ENCODE assay signal across 24 mouse cellular contexts in the genomic region with DNA sequence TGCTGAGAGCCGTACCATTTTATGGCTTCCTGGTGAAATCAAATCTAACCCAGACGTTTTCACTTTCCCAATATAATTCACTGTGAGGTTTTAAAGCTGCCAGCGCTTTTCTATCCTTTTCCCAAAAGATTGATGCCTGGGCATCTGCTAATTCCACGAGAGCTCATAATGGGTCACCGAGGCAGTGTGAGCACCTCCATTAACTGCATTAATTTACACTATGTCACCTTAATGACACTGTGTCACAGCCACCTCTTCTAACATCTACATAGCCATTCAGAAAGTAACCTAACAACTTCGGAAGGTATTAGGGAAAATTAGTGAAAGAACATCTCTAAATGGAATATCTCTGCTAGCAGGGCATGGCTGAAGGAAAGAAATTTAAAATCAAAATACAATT.
A peak's percentile ranks its signal among the peaks of the same experiment; 100 is the strongest.
DNase-seq lines count a peak whose midpoint lies in the region; ATAC-seq lines count a peak whose summit lies in the region.
"Had no signal": no experiment of that assay in that cellular context is flagged by ENCODE, and none has a peak within 500 bp of the region (broad histone marks: within the 10 kb centered on the region; RNA-seq: fewer than 3 reads in every experiment).

No protein-coding gene starts in this region.

- H3K36me3 ChIP-seq in hindbrain, embryonic 12.5 days, result no peaks in the 10 kb centered on the region
- no peaks in the 10 kb centered on the region for H3K36me3 ChIP-seq in hindbrain, embryonic 11.5 days (ENCODE audit: control insufficient read depth, insufficient read depth, low read length)
- no peaks in the 10 kb centered on the region for H3K36me3 ChIP-seq in midbrain, embryonic 14.5 days (ENCODE audit: control insufficient read depth, insufficient read depth, low read length)
- H3K36me3 ChIP-seq in midbrain, embryonic 10.5 days, result peaks cover 2% of the 10 kb centered on the region; the same call in 1 of the 2 replicates
- H3K36me3 ChIP-seq in limb, embryonic 15.5 days, result no peaks in the 10 kb centered on the region
- H3K36me3 ChIP-seq: forebrain, embryonic 10.5 days; heart, embryonic 15.5 days had no signal

- WGBS in hindbrain, embryonic 12.5 days, result 41% methylated on average over 6 of the region's 6 CpGs
- WGBS in hindbrain, embryonic 11.5 days, result 43% methylated on average over 6 of the region's 6 CpGs
- 51% methylated on average over 6 of the region's 6 CpGs for WGBS in midbrain, embryonic 14.5 days
- 83% methylated on average over 6 of the region's 6 CpGs for WGBS in midbrain, embryonic 10.5 days
- WGBS in limb, embryonic 15.5 days, result 24% methylated on average over 6 of the region's 6 CpGs

- no peak for ATAC-seq in hindbrain, embryonic 12.5 days (ENCODE audit: low FRiP score)
- ATAC-seq in hindbrain, embryonic 11.5 days (ENCODE audit: low FRiP score), result no peak
- ATAC-seq in midbrain, embryonic 14.5 days (ENCODE audit: low FRiP score, low TSS enrichment), result no peak
- ATAC-seq in limb, embryonic 15.5 days (ENCODE audit: insufficient number of reproducible peaks, low FRiP score, low TSS enrichment, low read depth), result no peak
- ATAC-seq: intestine, embryonic 16.5 days had no signal

- H3K9me3 ChIP-seq in hindbrain, embryonic 12.5 days (replicated peaks), result no peaks in the 10 kb centered on the region
- no peaks in the 10 kb centered on the region for H3K9me3 ChIP-seq in hindbrain, embryonic 11.5 days (ENCODE audit: control insufficient read depth, low read length)
- no peaks in the 10 kb centered on the region for H3K9me3 ChIP-seq in midbrain, embryonic 14.5 days (ENCODE audit: control insufficient read depth, low read length)
- no peaks in the 10 kb centered on the region for H3K9me3 ChIP-seq in midbrain, embryonic 10.5 days (replicated peaks)
- no peaks in the 10 kb centered on the region for H3K9me3 ChIP-seq in limb, embryonic 15.5 days
- H3K9me3 ChIP-seq: forebrain, embryonic 10.5 days; heart, embryonic 15.5 days; megakaryocyte, embryonic 14.5 days had no signal

- no peak overlapping the region for H3K9ac ChIP-seq in hindbrain, embryonic 12.5 days
- H3K9ac ChIP-seq in hindbrain, embryonic 11.5 days (ENCODE audit: low read depth, low read length), result no peak overlapping the region
- H3K9ac ChIP-seq in midbrain, embryonic 14.5 days (replicated peaks; ENCODE audit: low read length), result no peak overlapping the region
- no peak overlapping the region for H3K9ac ChIP-seq in limb, embryonic 15.5 days
- H3K9ac ChIP-seq: heart, embryonic 15.5 days had no signal

- DNase-seq in hindbrain, embryonic 11.5 days (ENCODE audit: low spot score), result no peak
- DNase-seq in midbrain, embryonic 14.5 days, result no peak
- no peak for DNase-seq in midbrain, embryonic 10.5 days (ENCODE audit: low spot score)
- DNase-seq in retina, embryonic 14.5 days (ENCODE audit: low spot score), result peak; percentile 75
- no peak for DNase-seq in adrenal gland, adult (ENCODE audit: inconsistent age in 2 of 2, low spot score in 1 of 2)
- no peak for DNase-seq in urinary bladder, postnatal 10 days (ENCODE audit: low spot score)
- DNase-seq: adrenal gland, postnatal 36 days; B cell, adult 2 months; heart, adult 18-20 months; heart, postnatal 4 days; kidney, postnatal 4 days; lung, adult 18-20 months; lung, postnatal 14 days; right cerebral cortex, postnatal 14 days; spleen, adult 18-20 months; thymus, postnatal 36 days had no signal

- no peak overlapping the region for H3K4me3 ChIP-seq in hindbrain, embryonic 12.5 days
- no peak overlapping the region for H3K4me3 ChIP-seq in hindbrain, embryonic 11.5 days (ENCODE audit: low read depth, low read length)
- H3K4me3 ChIP-seq in midbrain, embryonic 14.5 days (replicated peaks; ENCODE audit: low read depth, low read length), result no peak overlapping the region
- H3K4me3 ChIP-seq in midbrain, embryonic 10.5 days, result no peak overlapping the region
- no peak overlapping the region for H3K4me3 ChIP-seq in limb, embryonic 15.5 days
- H3K4me3 ChIP-seq: forebrain, embryonic 10.5 days; heart, embryonic 15.5 days; megakaryocyte, embryonic 14.5 days; myocyte had no signal

- no peaks in the 10 kb centered on the region for H3K27me3 ChIP-seq in hindbrain, embryonic 12.5 days
- H3K27me3 ChIP-seq in hindbrain, embryonic 11.5 days (ENCODE audit: control insufficient read depth, insufficient read depth, low read length), result no peaks in the 10 kb centered on the region
- H3K27me3 ChIP-seq in midbrain, embryonic 14.5 days (ENCODE audit: control insufficient read depth, insufficient read depth, low read length), result no peaks in the 10 kb centered on the region
- no peaks in the 10 kb centered on the region for H3K27me3 ChIP-seq in midbrain, embryonic 10.5 days (ENCODE audit: low read depth, poor library complexity, severe bottlenecking)
- H3K27me3 ChIP-seq in limb, embryonic 15.5 days, result no peaks in the 10 kb centered on the region
- H3K27me3 ChIP-seq: heart, embryonic 15.5 days had no signal

- H3K27ac ChIP-seq in hindbrain, embryonic 12.5 days, result peak overlapping the region; percentile 72; the same call in 1 of the 2 replicates
- H3K27ac ChIP-seq in hindbrain, embryonic 11.5 days (ENCODE audit: low read depth, low read length), result no peak overlapping the region
- H3K27ac ChIP-seq in midbrain, embryonic 14.5 days (replicated peaks; ENCODE audit: low read depth, low read length), result peak overlapping the region; percentile 78
- H3K27ac ChIP-seq in midbrain, embryonic 10.5 days (replicated peaks), result no peak overlapping the region
- peak overlapping the region; percentile 33; the same call in 1 of the 2 replicates for H3K27ac ChIP-seq in limb, embryonic 15.5 days
- H3K27ac ChIP-seq: heart, embryonic 15.5 days had no signal

- no peak overlapping the region for H3K4me2 ChIP-seq in hindbrain, embryonic 12.5 days (replicated peaks)
- no peak overlapping the region for H3K4me2 ChIP-seq in hindbrain, embryonic 11.5 days (replicated peaks; ENCODE audit: low read depth, low read length)
- no peak overlapping the region for H3K4me2 ChIP-seq in midbrain, embryonic 14.5 days (ENCODE audit: low read length)
- H3K4me2 ChIP-seq in limb, embryonic 15.5 days, result no peak overlapping the region
- H3K4me2 ChIP-seq: heart, embryonic 15.5 days; liver, embryonic 11.5 days had no signal

- H3K4me1 ChIP-seq in hindbrain, embryonic 12.5 days, result peaks cover 30% of the 10 kb centered on the region
- H3K4me1 ChIP-seq in hindbrain, embryonic 11.5 days (replicated peaks; ENCODE audit: control insufficient read depth, insufficient read depth, low read length), result peaks cover 4% of the 10 kb centered on the region; the same call in 1 of the 2 replicates
- peaks cover 39% of the 10 kb centered on the region for H3K4me1 ChIP-seq in midbrain, embryonic 14.5 days (ENCODE audit: control insufficient read depth, insufficient read depth, low read length)
- H3K4me1 ChIP-seq in midbrain, embryonic 10.5 days, result peaks cover 14% of the 10 kb centered on the region
- peaks cover 18% of the 10 kb centered on the region for H3K4me1 ChIP-seq in limb, embryonic 15.5 days
- H3K4me1 ChIP-seq: heart, embryonic 15.5 days had no signal

Comparison
In these comparisons a context has a peak if more than half of its experiments do, and no peak if none do; other contexts are left out.
1. H3K27ac ChIP-seq: peak in hindbrain, embryonic 12.5 days (single experiment), midbrain, embryonic 14.5 days (single experiment) and limb, embryonic 15.5 days (single experiment); none in hindbrain, embryonic 11.5 days (single experiment) and midbrain, embryonic 10.5 days (single experiment).